Mouse (Mus musculus) embryo, embryonic 9.5 days (tissue): Measurements from ENCODE around the gene Hba-x.

Experiments
- DNase-seq: peaks from one replicate; pipeline ENCODE4 v3.0.0-alpha.2; 2017; ENCODE audit errors: extremely low spot score

The Hba-x gene

DNA sequence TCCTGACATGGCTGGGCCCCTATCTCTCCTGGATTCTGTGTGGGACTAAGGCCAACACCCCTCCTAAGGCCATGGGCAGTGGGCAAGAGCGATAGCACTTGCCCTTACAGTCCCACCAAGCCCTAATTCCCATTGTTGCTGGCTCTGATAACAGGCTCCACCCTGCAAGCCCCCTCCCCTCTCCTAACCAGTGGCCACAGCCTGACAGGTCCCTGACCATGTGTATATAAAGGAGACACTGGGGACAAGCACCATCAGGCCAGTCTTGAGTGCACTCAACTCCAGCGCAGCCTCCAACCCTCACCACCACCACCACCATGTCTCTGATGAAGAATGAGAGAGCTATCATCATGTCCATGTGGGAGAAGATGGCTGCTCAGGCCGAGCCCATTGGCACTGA, at the start of gene Hba-x:
Gene Hba-x (plus strand): TSS at position 54 of the 400 bp plus-strand sequence.
- DNase-seq = no peak

GRCm38 (mm10) chr11:32227041-32227440, 49.2 kb upstream of the Hba-x start:
- DNase-seq = no peak

GRCm38 (mm10) chr11:32227555-32227954, 48.6 kb upstream of the Hba-x start:
- no peak for DNase-seq

DNA sequence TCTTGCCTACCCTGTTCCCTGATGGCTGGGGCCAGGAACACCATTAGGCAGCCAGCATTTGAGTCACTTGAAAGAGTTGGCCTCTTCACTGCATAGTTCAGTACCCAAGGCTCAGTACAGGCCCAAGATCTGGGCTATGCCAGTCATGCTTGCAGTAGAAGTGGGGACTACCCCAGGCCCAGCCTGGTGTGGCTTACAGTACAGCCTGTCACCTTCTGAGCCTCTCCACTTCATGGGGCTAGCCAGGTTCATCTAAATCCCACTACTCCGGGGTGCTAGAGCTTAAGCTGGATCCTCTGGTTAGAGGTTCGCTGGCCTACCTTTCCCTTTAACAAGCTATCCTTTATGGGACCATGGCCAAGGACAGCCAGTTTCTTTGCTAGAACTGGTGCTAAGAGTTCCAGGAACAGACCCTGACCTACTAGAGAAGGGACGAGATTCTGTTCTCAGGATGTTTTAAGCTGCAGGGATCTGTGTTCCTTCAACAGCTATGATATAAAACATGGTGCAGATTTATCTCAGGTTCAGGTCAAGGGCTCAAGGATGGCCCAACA, 47.8 kb upstream of the Hba-x start:
- DNase-seq = no peak

DNA sequence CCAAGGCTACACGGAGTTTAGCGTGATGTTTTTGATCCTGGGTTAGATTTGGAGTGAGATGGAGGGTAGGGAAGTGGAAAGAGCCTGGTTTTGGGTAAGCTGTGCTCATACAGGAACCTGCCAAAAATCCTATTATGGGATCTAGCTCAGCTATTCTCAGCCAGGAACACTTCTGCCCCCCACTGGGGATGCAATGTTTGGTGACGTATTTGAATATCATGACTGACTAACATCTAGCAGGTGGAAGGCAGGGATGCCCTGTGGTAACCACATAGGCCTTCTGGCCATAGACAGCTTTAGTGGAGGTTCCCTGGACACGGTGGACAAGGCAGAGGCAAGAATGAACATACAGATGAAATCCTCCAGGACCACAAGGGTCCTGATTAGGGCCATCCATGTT, 46.0 kb upstream of the Hba-x start:
- DNase-seq = no peak

GRCm38 (mm10) chr11:32231125-32231524, 45.1 kb upstream of the Hba-x start:
- DNase-seq = no peak

- DNase-seq = no peak
Observed at GRCm38 (mm10) chr11:32232848-32233247, 43.4 kb upstream of the Hba-x start.

DNA sequence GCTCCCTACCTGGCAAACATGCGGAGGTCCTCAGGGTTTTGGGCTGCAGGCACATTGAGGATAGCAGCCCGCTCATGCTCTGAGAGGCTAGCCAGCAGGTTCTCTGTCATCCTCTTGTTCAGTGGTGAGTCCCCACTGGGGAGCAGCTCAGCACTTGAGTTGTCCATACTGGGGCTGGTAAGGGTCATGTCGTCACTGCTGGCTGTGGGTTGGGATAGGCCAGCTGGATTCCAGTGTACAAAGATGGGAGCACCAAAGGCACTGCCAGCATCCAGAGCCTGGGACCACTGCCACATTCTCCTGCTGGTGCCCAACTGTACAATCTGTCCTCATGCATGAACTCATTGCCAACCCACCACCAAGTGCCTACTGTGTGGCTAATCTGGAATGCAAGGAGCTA, 42.3 kb upstream of the Hba-x start:
- no peak for DNase-seq

- no peak for DNase-seq
Observed at GRCm38 (mm10) chr11:32234816-32235485, 41.2 kb upstream of the Hba-x start.

- DNase-seq = no peak
Observed at GRCm38 (mm10) chr11:32235646-32236045, 40.6 kb upstream of the Hba-x start.

DNA sequence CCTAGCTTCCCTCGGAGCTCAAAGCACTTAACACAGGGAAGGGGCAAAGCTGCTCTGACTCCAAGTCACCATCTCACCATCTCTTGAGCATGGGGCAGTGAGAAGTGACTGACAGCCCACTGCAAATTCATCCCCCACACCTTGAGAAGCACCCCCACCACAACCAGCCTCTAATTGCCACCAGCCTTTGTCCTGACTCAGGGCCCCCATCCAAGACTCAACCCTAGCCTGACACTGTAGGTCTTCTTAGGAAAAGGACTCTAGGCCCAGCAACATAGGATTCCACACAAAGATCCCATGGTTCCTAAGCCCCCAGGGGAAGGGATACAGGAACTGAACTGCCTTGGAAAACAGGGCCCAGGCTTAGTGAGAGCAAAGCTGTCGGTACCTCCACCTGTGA, 40.1 kb upstream of the Hba-x start:
- DNase-seq = no peak

- DNase-seq = peak; percentile 29
Observed at GRCm38 (mm10) chr11:32236712-32237410, 39.3 kb upstream of the Hba-x start.

DNA sequence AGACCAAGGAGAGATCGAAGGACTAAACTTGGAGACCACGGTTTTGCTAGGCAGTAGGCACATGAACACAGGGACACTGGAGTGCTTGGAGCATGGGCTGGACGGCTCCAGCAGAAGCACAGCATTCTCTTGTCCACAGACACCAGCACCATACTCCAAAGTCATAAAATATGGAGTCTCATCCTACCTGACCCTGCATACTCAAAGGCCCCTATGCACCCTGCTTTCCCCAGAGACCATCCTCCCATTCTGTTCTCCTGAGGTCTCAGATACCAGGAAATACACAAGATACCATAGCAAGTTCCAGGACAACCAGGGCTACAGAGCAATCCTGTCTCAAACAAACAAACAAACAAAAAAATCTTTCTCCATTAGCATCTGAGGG, 38.8 kb upstream of the Hba-x start:
- DNase-seq = no peak

GRCm38 (mm10) chr11:32238093-32238860, 37.9 kb upstream of the Hba-x start:
- DNase-seq = peak; percentile 65

DNA sequence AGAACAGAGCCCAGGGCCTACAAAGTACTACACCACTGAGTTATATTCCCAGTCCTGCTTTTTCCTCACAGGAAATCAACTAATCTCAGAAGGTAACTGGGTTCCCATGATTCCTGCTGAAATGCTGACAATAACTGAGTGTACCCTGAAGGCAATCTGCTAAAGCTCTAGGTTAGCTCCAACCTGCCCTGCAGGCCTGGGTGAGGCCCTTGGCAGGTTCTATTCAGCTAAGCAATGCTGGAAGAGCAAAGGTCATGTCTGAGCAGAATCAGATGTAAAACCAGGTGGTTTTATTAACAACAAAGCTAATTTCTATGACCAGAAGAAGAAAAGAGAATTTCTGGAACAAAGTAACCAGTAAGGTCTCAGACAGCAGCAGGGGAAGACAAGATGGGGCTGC, 34.8 kb upstream of the Hba-x start:
- no peak for DNase-seq

GRCm38 (mm10) chr11:32242209-32242608, 34.0 kb upstream of the Hba-x start:
- DNase-seq = no peak

DNA sequence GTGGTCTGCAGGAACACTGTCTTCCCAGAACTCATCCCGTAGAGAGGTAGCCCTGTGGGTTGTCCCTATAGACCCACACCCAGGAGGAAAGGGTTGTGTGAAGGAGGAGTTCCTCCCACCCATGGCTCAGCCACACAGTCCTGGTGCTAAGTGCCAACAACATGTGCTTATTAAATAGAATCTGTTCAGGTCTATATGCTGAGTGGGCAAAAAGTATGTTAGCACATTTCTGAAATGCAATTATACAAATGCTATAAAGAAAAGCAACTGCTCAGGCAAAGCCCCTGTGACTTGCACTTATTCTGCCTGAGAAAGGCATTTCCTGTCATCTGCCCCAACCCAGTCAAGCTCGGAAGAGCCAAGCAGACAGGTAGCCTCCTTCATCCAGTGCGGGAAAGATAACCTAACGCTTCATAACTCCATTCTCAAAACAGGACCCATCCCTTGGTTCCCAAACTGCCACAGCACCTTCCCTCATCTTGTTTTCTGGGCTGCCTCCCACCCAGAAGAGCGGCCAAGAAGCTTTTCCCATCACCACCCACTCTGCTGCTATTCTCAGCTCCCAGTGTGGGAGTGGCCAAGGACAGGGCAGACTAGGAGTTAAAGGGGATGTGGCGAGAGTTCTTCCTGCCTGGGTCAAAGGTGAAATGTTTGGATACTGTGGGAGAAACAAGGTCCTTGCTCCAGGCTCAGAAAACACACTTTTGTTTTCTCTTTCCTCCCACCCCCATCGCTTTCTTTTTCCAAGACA, 32.8 kb upstream of the Hba-x start:
- DNase-seq = no peak

GRCm38 (mm10) chr11:32244064-32244463, 32.1 kb upstream of the Hba-x start:
- no peak for DNase-seq

DNA sequence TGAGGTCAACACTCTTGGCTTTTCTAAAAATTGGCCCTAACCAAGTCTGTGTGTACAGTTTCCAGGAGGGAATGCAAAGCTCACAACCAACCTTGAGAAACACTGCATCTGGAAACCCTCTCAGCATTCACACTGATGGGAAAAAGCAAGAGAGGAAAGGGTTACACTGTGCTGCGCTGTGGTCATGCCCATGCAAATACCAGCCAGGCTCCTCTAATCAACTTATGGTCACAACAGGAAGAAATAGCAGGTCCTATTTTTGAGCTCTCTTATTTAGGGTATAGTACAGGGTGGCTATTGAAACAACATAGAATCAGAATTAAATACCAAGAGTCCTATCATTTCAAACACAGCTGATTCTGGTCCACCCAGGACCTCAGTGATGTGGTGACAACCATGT, 31.6 kb upstream of the Hba-x start:
- DNase-seq = no peak

DNA sequence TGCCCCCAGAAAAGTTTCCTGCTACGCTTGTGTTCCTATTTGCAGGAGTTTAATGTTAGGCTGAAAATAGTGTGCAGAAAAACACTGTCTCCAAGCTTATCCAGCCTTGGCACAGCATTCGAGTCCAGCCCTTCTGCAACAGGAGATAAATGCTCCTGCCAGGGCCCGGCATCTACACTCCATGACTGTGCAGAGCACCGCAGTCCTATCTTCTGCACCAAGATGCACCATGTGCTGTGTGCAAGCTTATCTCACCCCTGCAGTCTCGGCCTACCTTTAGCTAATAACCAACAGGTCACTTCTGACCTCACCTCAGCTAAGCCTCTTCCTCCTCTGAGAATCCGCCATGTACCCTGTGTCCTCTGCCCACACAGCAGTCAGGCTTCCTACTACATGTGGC, 30.6 kb upstream of the Hba-x start:
- DNase-seq = no peak

- DNase-seq = no peak
Observed at GRCm38 (mm10) chr11:32247068-32247467, 29.1 kb upstream of the Hba-x start.

DNA sequence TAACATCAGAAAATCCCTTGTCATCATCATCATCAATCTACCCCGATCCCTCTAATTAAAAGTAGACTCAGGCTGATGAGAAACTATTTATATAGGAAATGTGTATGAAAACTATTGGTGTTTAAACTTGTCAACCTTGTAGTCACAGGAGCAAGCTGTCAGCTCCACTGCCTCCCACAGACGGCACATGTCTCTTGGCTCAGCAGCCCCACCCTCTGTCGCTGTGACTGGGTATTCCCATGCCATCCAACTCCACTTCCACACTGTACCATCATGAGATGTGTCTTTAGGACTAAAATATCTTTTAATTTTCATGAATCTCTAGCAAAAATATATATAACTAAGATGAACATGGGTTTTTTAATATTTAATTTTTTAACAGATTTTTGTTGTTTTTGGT, 27.9 kb upstream of the Hba-x start:
- DNase-seq = no peak
